Mouse (Mus musculus): ENCODE results near the gene Psme3.
"Not testable (repeated sequence)": the region's sequence is repeated elsewhere in the genome, so short reads cannot be mapped to it uniquely, and the experiment has no call there.

The Psme3 gene

GRCm38 (mm10) chr11:101312150-101312549, 3.9 kb upstream of the Psme3 start:
- no peak for ATAC-seq (ENCODE audit: low TSS enrichment)

DNA sequence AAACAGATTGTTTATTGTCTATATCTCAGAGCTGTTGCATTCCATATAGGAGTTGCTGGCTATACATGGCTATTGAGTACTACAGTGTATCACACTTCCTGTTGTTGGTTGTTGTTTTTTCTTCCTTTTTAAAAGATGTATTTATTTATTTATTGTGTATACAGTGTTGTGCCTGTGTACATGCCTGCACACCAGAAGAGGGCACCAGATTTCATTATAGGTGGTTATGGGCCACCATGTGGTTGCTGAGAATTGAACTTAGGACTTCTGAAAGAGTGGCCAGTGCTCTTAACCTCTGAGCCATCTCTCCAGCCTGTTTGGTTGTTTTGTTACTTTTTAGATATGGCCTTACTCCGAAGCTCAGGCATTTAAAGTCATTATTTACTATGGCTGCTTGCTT, 1.4 kb upstream of the Psme3 start:
- ATAC-seq (ENCODE audit: low TSS enrichment) = no peak

DNA sequence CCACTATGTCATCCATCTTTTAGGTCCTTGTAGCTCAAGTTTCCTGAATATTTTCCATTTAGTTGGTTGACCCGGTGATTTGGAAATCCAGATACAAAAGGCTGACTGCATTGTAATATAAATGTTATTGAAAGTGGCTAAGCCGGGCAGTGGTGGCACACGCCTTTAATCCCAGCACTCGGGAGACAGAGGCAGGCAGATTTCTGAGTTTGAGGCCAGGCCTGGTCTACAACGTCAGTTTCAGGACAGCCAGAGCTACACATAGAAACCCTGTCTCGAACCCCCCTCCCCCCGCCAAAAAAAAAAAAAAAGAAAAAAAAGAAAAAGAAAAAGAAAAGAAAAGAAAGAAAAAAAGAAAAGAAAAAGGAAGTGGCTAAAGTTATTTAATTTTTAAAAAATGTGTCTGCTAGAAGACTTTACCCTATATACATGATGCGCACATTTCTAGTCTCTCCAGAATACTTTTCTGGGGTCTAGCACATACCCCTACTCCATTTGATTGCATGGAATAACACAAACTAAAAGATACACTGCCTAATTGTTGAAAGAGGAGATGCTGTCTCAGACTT, 847 bp upstream of the Psme3 start:
- ATAC-seq (ENCODE audit: low TSS enrichment) = no peak

- peak; percentile 30; the same call in 1 of the 2 replicates for ATAC-seq (ENCODE audit: low TSS enrichment)
These were observed 496 bp downstream of the Psme3 start for GRCm38 (mm10) chr11:101316501-101316917.

GRCm38 (mm10) chr11:101323609-101324008, 7.6 kb downstream of the Psme3 start:
- ATAC-seq (ENCODE audit: low TSS enrichment) = peak; percentile 74; the same call in 1 of the 2 replicates

DNA sequence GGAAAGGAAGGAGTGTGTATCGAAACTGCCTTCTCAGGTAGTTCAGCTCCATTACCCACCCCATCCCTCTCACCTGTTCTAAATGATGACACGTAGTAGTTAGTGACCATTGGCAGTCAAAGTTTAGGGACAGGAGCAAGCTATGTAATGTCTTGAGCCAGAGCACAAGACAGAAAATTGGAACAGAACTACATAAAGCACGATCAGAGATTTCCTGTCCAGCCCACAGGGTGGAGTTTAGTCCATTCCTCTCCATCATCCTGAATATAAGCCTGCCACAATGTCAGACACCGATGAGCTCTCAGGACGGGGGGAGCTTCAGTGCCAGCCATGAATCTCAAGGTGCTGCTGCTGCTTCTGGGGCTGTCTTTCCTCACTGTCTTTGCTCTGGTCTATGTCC, 8.8 kb downstream of the Psme3 start, which contains the start of gene Aoc2:
Gene Aoc2 (plus strand): TSS at position 301 of the 400 bp plus-strand sequence.
- ATAC-seq (ENCODE audit: low TSS enrichment) = no peak

DNA sequence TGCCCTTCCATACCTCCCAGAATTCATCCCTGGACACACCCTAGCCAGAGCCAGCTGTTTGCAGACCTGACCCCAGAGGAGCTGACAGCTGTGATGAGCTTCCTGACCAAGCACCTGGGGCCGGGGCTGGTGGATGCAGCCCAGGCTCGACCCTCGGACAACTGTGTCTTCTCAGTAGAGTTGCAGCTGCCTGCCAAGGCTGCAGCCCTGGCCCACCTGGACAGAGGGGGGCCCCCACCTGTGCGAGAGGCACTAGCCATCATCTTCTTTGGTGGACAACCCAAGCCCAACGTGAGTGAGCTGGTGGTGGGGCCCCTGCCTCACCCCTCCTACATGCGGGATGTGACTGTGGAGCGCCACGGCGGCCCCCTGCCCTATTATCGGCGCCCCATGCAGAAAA, 9.2 kb downstream of the Psme3 start:
- ATAC-seq (ENCODE audit: low TSS enrichment) = not testable (repeated sequence)

DNA sequence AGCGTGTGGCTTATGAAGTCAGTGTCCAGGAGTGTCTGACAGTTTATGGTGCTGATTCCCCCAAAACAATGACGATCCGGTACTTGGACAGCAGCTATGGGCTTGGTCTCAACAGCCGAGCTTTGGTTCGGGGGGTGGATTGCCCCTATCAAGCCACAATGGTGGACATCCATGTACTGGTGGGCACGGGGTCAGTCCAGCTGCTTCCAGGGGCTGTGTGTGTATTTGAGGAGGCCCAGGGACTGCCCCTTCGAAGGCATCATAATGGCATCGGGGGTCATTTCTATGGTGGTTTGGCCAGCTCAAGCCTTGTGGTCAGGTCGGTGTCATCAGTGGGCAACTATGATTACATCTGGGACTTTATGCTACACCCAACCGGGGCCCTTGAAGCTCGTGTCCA, 10.1 kb downstream of the Psme3 start:
- ATAC-seq (ENCODE audit: low TSS enrichment) = no peak

DNA sequence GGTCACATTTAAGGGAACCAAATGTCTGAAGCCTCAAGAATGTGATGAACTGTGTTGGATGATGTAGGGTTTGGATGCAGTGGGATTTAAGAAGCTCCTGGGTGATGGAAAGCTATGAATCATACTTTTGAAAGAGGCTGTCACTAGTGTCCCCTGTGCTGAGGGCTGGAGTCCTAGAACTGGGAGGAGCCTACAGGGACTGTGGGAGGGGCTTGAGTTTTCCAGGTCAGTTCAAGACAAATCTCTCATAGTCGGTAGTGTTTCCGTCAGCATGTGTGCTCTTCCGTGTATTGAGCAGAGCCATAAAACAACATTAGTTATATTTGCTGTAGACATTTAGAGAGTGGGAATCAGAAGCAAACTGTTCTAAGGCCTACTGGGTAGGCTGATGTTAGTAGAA, 11.3 kb downstream of the Psme3 start:
- ATAC-seq (ENCODE audit: low TSS enrichment) = no peak

GRCm38 (mm10) chr11:101328941-101329635, 13.1 kb downstream of the Psme3 start:
- ATAC-seq (ENCODE audit: low TSS enrichment) = no peak

- no peak for ATAC-seq (ENCODE audit: low TSS enrichment)
These were observed 14.4 kb downstream of the Psme3 start, which contains the start of gene Aoc3 for GRCm38 (mm10) chr11:101330371-101330924. TSS of gene Aoc3 (plus strand) at chr11:101330605.

GRCm38 (mm10) chr11:101330961-101331360, 14.9 kb downstream of the Psme3 start:
- ATAC-seq (ENCODE audit: low TSS enrichment) = not testable (repeated sequence)

GRCm38 (mm10) chr11:101332537-101332936, 16.5 kb downstream of the Psme3 start:
- no peak for ATAC-seq (ENCODE audit: low TSS enrichment)

GRCm38 (mm10) chr11:101334023-101334422, 18.0 kb downstream of the Psme3 start:
- ATAC-seq (ENCODE audit: low TSS enrichment) = no peak

- no peak for ATAC-seq (ENCODE audit: low TSS enrichment)
These were observed 18.5 kb downstream of the Psme3 start for GRCm38 (mm10) chr11:101334516-101334915.

- ATAC-seq (ENCODE audit: low TSS enrichment) = no peak
These were observed 19.7 kb downstream of the Psme3 start for GRCm38 (mm10) chr11:101335685-101336084.

- ATAC-seq (ENCODE audit: low TSS enrichment) = peak; percentile 62; the same call in 1 of the 2 replicates
These were observed 22.2 kb downstream of the Psme3 start for GRCm38 (mm10) chr11:101338123-101338760.

DNA sequence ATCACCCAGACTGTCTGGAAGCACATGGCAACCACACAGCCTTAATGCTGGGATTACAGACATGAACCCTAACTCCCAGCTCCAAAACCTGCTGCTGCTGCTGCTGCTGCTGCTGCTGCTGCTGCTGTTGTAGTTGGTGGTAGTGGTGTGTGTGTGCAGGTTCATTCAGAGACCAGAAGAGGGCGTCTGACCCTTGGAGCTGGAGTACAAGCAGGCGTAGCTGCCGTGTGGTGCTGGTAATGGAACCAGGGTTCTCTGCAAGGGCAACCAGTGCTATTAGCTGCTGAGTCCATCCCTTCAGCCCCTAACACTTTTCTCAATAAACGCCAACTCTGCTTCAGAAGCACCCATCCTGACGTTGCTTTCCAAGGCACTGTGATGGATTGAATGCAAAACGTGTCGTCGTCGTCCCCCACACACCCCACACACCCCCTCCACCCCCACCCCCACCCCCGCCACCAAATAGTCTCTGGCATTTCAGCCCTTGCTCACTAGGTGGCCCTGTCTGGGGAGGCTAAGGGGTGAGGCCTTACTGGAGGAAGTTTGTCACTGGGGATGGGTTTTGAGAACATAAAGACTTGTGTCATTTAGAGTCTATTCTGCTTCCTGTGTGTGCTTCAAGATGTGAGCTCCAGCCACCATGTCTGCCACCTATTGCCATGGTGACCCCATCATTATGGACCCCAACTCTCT, 31.2 kb downstream of the Psme3 start:
- ATAC-seq (ENCODE audit: low TSS enrichment) = no peak

GRCm38 (mm10) chr11:101348774-101349173, 32.8 kb downstream of the Psme3 start:
- no peak for ATAC-seq (ENCODE audit: low TSS enrichment)

DNA sequence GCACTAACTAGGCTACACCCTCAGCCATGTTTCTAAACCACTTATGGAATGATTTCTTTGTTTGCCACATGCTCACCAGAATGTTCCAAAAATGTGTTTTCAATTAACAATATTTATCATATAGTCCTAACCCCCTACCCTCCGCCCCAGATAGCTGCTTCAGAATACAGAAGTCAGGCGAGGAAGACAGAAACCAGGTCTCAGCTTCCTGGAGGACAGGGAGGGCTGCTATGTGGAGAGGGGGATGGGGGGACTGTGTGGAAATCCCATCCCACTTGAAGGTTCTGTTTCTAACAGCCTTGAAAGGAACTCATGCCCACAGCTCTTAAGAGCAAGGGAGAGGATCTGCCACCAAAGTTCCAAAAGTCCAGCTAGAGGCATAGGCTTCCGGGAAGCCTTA, 33.2 kb downstream of the Psme3 start:
- no peak for ATAC-seq (ENCODE audit: low TSS enrichment)

DNA sequence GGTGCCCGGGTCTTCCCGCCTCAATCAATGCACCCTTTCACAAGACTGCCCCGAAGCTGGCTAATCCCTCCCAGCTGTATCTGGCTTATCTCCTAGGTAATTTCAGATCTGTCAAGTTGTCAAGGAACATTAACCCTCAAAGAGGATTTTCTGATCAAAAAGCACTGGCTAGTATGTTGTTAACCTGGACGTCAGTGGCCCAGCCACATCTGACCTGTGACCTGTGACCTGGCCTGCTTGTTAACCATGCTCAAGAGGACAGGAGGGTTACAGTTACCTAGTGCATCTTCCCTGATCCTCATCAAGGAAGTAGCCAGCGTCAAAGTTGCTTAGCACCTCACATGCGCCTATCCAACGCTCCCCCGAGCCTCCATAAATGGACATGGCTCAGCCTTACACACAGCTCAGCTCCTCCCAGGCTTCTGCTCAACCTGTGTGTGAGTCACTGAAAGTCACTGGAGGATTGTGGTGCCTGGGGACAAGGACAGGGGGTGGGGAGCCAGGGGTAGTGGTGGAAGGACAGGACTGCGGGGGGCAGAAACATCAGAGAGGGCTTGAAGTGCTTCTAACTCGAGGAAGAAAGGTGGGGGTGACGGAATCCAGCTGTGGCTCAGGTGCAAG, 35.2 kb downstream of the Psme3 start:
- ATAC-seq (ENCODE audit: low TSS enrichment) = no peak

- no peak for ATAC-seq (ENCODE audit: low TSS enrichment)
These were observed 35.7 kb downstream of the Psme3 start for GRCm38 (mm10) chr11:101351721-101352111.

Measured in frontal cortex, adult (tissue).